Mouse (Mus musculus): ENCODE data around the gene Mtmr12. TPM values are rescaled to one million over a fixed set of nuclear protein-coding genes. Genes with fewer than 3 reads are reported as not detected.

The Mtmr12 gene
- total and polyA plus RNA-seq, 3 experiments: 7.4 to 9.2 (median 8.8) TPM

- intact Hi-C loops (cut with DNase I): no loop called here
- DNase-seq: no peak
- no peak overlapping the region for H3K4me3 ChIP-seq
Observed at GRCm38 (mm10) chr15:12275091-12275623, 70.3 kb downstream of the Mtmr12 start.

DNA sequence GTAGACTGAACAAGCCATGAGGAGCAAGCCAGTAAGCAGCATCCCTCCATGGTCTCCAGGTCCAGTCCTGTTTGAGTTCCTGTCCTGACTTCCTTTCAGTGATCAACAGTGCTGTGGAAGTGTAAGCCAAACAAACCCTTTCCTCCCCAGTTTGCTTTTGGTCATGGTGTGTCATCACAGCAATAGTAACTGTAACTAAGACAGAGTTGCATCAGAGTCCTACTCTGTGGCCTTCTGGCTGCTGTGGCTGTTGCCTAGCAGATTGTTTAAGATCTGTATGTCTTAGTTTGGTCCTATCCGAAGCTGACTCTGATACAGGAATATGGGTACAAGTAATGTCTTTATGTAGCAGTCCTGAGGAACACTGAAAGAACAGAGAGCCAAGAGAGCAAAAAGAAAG, 75.0 kb downstream of the Mtmr12 start:
- no peaks in the 10 kb centered on the region for H3K4me1 ChIP-seq (ENCODE audit: control insufficient read depth, insufficient read depth, low read length)
- H3K27me3 ChIP-seq (ENCODE audit: control insufficient read depth, insufficient read depth, low read length): no peaks in the 10 kb centered on the region
- no peak for DNase-seq
- WGBS: 91% methylated on average over 1 of the region's 1 CpGs
- H3K79me2 ChIP-seq (replicated peaks; ENCODE audit: control insufficient read depth, insufficient read depth, low read length): no peaks in the 10 kb centered on the region
- intact Hi-C loops (cut with DNase I): no loop called here
- H3K36me3 ChIP-seq (ENCODE audit: control insufficient read depth, insufficient read depth, low read length): no peaks in the 10 kb centered on the region
- no peak overlapping the region for H3K9ac ChIP-seq (ENCODE audit: low read depth, low read length)
- TF ChIP-seq CTCF (IDR thresholded peaks at IDR 0.05) (no peak), POLR2A (IDR thresholded peaks at IDR 0.05; ENCODE audit: insufficient read depth, low read depth, low read length) (no peak), EP300 (IDR thresholded peaks at IDR 0.05; ENCODE audit: insufficient read depth, low read depth, low read length) (no peak)
- H3K27ac ChIP-seq: no peak overlapping the region
- H3K4me3 ChIP-seq: no peak overlapping the region

More at GRCm38 (mm10) chr15:12275091-12275623, 70.3 kb downstream of the Mtmr12 start:
- TF ChIP-seq POLR2A (IDR thresholded peaks at IDR 0.05; ENCODE audit: insufficient read depth, low read depth, low read length) (no peak), CTCF (IDR thresholded peaks at IDR 0.05) (no peak), EP300 (IDR thresholded peaks at IDR 0.05; ENCODE audit: insufficient read depth, low read depth, low read length) (no peak)
- Histone ChIP-seq H3K27ac (no peak overlapping the region), H3K4me1 (ENCODE audit: control insufficient read depth, insufficient read depth, low read length) (no peaks in the 10 kb centered on the region; the same call in 1 of the 2 replicates), H3K27me3 (ENCODE audit: control insufficient read depth, insufficient read depth, low read length) (no peaks in the 10 kb centered on the region), H3K36me3 (ENCODE audit: control insufficient read depth, insufficient read depth, low read length) (no peaks in the 10 kb centered on the region), H3K79me2 (replicated peaks; ENCODE audit: control insufficient read depth, insufficient read depth, low read length) (no peaks in the 10 kb centered on the region), H3K9ac (ENCODE audit: low read depth, low read length) (no peak overlapping the region)
- WGBS: 76% methylated on average over 4 of the region's 4 CpGs

DNA sequence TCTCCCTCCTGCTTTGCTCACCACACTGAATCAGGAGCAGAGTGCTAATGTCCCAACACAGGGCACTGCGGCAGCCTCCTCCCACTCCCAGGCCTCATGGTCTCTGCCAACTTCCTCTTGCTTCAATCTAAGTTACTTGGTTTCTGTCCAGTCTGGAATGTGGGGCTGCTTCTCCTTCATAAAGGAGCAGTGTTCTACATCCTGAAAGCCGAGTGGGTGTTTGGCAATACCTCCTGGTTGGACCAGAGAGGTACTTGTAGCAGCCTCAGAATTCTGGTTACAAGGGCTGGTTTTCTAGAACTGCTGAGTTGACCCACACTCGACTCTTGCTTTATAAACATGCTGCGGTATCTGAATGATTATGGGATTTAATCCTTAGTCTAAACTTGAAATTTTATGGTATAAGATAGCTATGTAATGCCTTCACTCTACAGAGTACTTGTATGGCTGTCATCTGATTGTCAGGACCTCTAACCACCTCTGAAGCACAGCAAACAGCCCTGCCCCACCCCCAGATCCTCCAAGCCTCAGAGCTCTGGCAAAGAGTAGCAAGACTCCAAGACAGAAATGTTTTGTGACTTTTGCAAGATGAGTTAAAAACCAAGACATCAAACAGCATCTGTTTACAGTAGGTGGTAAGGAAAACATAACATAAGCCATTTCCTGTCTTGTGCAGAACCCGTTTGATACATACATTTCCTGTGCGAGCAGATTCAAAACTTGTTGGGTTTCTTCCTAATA, 80.1 kb downstream of the Mtmr12 start:
- no peaks in the 10 kb centered on the region for H3K27me3 ChIP-seq (ENCODE audit: control insufficient read depth, insufficient read depth, low read length)
- no peak for TF ChIP-seq POLR2A (IDR thresholded peaks at IDR 0.05; ENCODE audit: insufficient read depth, low read depth, low read length)
- TF ChIP-seq EP300 (IDR thresholded peaks at IDR 0.05; ENCODE audit: insufficient read depth, low read depth, low read length): no peak
- no peak for TF ChIP-seq CTCF (IDR thresholded peaks at IDR 0.05)
- WGBS: 53% methylated on average over 6 of the region's 6 CpGs
- no peak overlapping the region for H3K9ac ChIP-seq (ENCODE audit: low read depth, low read length)
- no peak overlapping the region for H3K4me3 ChIP-seq
- no peaks in the 10 kb centered on the region for H3K79me2 ChIP-seq (replicated peaks; ENCODE audit: control insufficient read depth, insufficient read depth, low read length)
- H3K4me1 ChIP-seq (ENCODE audit: control insufficient read depth, insufficient read depth, low read length): no peaks in the 10 kb centered on the region
- no peak for DNase-seq
- no peak overlapping the region; the same call in 1 of the 2 replicates for H3K27ac ChIP-seq
- no peaks in the 10 kb centered on the region for H3K36me3 ChIP-seq (ENCODE audit: control insufficient read depth, insufficient read depth, low read length)
- intact Hi-C loops (cut with DNase I): no loop called here

DNA sequence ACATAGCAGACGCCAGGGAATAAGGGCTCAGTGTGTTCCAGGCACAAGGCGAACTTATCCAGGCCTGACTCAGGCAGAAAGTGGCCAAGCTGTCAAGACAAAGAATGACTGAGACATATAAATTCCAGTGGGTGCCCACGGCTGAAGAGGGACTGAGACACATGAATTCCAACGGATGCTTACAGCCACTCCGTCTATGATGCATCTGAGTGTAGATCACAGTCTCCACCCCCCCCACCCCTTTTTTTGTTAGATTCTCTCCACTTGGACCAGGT, 80.6 kb downstream of the Mtmr12 start:
- Histone ChIP-seq H3K27ac (no peak overlapping the region), H3K4me3 (no peak overlapping the region), H3K9ac (ENCODE audit: low read depth, low read length) (no peak overlapping the region), H3K79me2 (replicated peaks; ENCODE audit: control insufficient read depth, insufficient read depth, low read length) (no peaks in the 10 kb centered on the region), H3K4me1 (ENCODE audit: control insufficient read depth, insufficient read depth, low read length) (no peaks in the 10 kb centered on the region), H3K36me3 (ENCODE audit: control insufficient read depth, insufficient read depth, low read length) (no peaks in the 10 kb centered on the region), H3K27me3 (ENCODE audit: control insufficient read depth, insufficient read depth, low read length) (no peaks in the 10 kb centered on the region)
- 56% methylated on average over 5 of the region's 5 CpGs for WGBS
- intact Hi-C loops (cut with DNase I): no loop called here
- DNase-seq: no peak
- TF ChIP-seq EP300 (IDR thresholded peaks at IDR 0.05; ENCODE audit: insufficient read depth, low read depth, low read length) (no peak), CTCF (IDR thresholded peaks at IDR 0.05) (no peak), POLR2A (IDR thresholded peaks at IDR 0.05; ENCODE audit: insufficient read depth, low read depth, low read length) (no peak)

DNA sequence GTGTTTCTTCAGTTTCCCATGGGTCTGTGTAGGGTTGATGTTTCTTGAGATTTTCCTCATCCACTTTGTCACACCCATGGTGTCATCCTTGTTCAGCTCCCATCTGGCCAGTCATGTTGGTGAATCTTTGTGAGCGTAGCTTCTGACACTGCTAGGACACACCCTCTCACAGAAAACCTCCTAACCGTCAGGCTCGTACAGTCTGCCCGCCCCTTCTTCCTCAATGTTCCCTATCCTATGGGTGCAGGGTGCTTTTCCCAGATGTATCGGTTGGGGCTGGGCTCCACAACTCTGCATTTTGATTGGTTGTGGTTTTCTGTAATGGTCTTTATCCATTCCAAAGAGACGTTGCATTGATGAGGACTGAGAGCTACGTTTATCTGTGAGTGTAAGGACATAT, 85.5 kb downstream of the Mtmr12 start:
- no peaks in the 10 kb centered on the region for H3K36me3 ChIP-seq (ENCODE audit: control insufficient read depth, insufficient read depth, low read length)
- intact Hi-C loops (cut with DNase I): no loop called here
- WGBS: 85% methylated on average over 7 of the region's 7 CpGs
- no peak overlapping the region for H3K9ac ChIP-seq (ENCODE audit: low read depth, low read length)
- no peaks in the 10 kb centered on the region for H3K27me3 ChIP-seq (ENCODE audit: control insufficient read depth, insufficient read depth, low read length)
- H3K4me1 ChIP-seq (ENCODE audit: control insufficient read depth, insufficient read depth, low read length): no peaks in the 10 kb centered on the region
- TF ChIP-seq EP300 (IDR thresholded peaks at IDR 0.05; ENCODE audit: insufficient read depth, low read depth, low read length): no peak
- TF ChIP-seq POLR2A (IDR thresholded peaks at IDR 0.05; ENCODE audit: insufficient read depth, low read depth, low read length): no peak
- no peak for TF ChIP-seq CTCF (IDR thresholded peaks at IDR 0.05)
- H3K4me3 ChIP-seq: no peak overlapping the region
- no peak overlapping the region for H3K27ac ChIP-seq
- DNase-seq: no peak
- H3K79me2 ChIP-seq (replicated peaks; ENCODE audit: control insufficient read depth, insufficient read depth, low read length): no peaks in the 10 kb centered on the region

- no peak for TF ChIP-seq EP300 (IDR thresholded peaks at IDR 0.05; ENCODE audit: insufficient read depth, low read depth, low read length)
- TF ChIP-seq CTCF (IDR thresholded peaks at IDR 0.05): no peak
- no peak for TF ChIP-seq POLR2A (IDR thresholded peaks at IDR 0.05; ENCODE audit: insufficient read depth, low read depth, low read length)
- no peaks in the 10 kb centered on the region for H3K27me3 ChIP-seq (ENCODE audit: control insufficient read depth, insufficient read depth, low read length)
- no peak for DNase-seq
- no peak overlapping the region for H3K27ac ChIP-seq
- H3K4me1 ChIP-seq (ENCODE audit: control insufficient read depth, insufficient read depth, low read length): no peaks in the 10 kb centered on the region
- no peaks in the 10 kb centered on the region for H3K79me2 ChIP-seq (replicated peaks; ENCODE audit: control insufficient read depth, insufficient read depth, low read length)
- no peak overlapping the region for H3K9ac ChIP-seq (ENCODE audit: low read depth, low read length)
- no peak overlapping the region for H3K4me3 ChIP-seq
- H3K36me3 ChIP-seq (ENCODE audit: control insufficient read depth, insufficient read depth, low read length): no peaks in the 10 kb centered on the region
- intact Hi-C loops (cut with DNase I): no loop called here
- 82% methylated on average over 2 of the region's 2 CpGs for WGBS
Observed at GRCm38 (mm10) chr15:12291757-12292156, 86.9 kb downstream of the Mtmr12 start.
